Mouse (Mus musculus): Measurements from ENCODE around the gene Gps2.

DNA sequence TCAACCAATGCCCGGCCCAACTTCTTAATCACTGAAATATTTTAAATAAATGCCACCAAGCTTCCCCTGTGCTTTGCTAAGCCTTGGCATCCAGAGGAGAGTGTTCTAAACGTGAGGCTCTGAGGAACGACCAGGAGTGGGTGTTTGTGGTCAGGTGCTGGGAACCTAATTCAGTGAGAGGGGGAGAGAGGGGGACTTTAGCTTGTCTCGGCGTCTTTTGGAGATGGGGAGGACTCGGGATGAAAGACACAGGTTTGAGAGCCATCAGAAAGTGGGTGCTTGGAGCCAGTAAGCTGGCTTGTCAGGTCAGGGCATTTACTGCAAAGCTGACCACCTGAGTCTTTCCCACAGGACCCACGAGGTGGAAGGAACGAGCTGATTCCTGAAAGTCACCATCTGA lies 18.1 kb downstream of the Gps2 start:
- no peak for TF ChIP-seq CTCF (IDR thresholded peaks at IDR 0.05; ENCODE audit: low read depth, low read length)
- no peak for TF ChIP-seq POLR2A (IDR thresholded peaks at IDR 0.05; ENCODE audit: borderline replicate concordance, low read depth, low read length)
